Mouse (Mus musculus): ENCODE measurements around the gene Ctsw.
"Not testable (repeated sequence)": the region's sequence is repeated elsewhere in the genome, so short reads cannot be mapped to it uniquely, and the experiment has no call there.

The Ctsw gene

GRCm38 (mm10) chr19:5468374-5468773 lies at the start of gene Ctsw:
TSS of gene Ctsw (minus strand) at chr19:5468507.
- DNase-seq (ENCODE audit: extremely low read depth, insufficient read length, low spot score) = no peak

DNA sequence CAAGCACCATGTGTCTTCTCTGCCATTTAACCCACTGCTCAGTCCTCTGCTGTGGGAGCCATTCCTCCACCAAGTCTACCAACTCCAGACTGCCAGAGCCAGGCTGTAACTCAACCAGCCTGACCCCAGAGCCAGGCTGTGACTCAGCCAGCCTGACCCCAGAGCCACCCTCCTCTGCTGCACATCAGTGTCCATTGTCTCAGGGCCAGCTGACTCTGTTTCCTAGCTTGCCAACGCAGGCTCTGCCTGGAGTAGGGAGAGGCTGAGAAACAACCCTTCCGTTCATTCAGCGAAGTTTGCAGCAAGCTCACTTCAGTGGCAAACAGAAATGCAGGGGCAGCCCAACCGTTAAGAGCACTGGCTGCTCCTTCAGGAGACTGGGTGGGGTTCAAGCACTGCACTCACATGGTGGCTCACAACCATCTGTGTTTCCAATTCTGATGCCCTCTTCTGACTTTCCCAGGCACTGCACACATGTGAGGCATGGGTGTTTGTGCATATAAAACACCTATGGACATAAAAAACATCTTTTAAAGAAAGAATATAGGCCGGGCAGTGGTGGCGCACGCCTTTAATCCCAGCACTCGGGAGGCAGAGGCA lies 48.7 kb upstream of the Ctsw start:
- peak; percentile 47 for DNase-seq (ENCODE audit: extremely low read depth, insufficient read length, low spot score)

- DNase-seq (ENCODE audit: extremely low read depth, insufficient read length, low spot score) = no peak
Observed at GRCm38 (mm10) chr19:5515840-5516777, 47.8 kb upstream of the Ctsw start.

GRCm38 (mm10) chr19:5513005-5513349 lies 44.7 kb upstream of the Ctsw start:
- DNase-seq (ENCODE audit: extremely low read depth, insufficient read length, low spot score) = no peak

DNA sequence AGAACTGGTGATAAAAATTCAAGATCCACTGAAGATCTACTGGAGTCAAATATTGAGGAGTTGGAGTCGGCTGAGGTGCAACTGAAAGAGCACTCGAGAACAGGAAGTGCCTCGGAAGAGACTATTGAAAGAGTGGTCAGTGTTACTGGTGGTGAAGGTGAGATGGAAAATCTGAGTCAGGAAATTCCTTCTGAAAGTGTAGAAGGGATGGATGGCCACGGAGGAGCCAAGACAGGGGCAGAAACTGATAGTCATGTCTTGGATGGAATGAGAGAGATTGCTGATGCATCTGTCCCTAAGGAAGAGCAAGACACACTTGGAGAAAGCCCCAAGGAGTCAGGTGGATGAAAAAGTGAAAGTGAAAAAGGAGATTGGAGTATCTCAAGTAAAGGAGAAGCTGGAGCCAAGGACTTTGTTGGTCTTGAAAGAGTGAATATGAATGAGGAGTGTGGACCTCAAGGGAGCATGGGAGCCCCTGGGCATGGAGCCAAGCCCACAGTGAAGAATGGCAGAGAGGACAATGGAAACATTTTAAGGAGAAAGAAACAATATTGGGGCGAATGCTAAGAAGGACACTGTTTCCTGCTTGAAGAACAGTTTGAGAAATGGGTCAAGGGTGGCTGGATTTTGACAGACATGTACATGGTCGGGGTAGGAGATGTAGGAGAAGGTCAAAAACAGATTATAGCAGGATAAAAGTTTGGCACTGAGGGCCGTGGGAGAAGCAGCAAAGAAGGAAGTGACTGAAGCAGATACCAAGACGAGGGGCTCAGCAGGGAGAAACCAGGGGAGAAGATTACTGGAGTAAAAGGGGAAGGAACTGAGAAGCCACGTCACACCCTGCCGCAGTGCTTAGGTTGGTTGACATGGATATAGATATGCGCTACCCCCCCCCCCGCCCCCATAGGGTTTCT lies 44.0 kb upstream of the Ctsw start:
- DNase-seq (ENCODE audit: extremely low read depth, insufficient read length, low spot score) = no peak

DNA sequence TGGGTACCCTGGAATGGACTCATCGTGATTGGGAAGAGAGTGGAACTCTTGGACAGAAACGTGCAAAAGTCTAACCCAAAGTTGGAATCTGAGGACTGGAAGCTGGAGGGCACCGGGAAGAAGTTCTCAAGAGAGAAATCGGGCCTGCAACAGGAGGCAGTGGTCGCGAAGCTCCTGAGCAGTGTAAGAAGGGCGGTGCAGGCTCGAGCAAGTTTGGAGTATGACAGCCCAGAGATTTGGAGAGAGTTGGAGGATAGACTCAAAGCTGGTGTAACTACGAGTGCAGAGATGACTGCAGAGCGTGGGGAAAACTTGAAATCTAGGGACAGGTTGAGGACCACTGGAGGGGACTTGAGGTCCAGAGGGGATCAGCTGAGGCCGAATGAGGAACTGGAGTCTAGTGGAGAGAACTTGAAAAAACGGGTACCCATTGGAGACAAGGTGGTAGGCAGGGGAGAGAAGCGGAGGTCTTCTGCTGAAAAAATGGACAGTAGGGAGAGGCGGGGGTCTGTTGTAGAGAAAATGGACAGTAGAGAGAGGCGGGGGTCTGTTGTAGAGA lies 42.8 kb upstream of the Ctsw start:
- no peak for DNase-seq (ENCODE audit: extremely low read depth, insufficient read length, low spot score)

- peak; percentile 90 for DNase-seq (ENCODE audit: extremely low read depth, insufficient read length, low spot score)
Observed at GRCm38 (mm10) chr19:5510031-5511026, 42.0 kb upstream of the Ctsw start, which contains the start of gene Snx32. TSS of gene Snx32 (minus strand) at chr19:5510538.

DNA sequence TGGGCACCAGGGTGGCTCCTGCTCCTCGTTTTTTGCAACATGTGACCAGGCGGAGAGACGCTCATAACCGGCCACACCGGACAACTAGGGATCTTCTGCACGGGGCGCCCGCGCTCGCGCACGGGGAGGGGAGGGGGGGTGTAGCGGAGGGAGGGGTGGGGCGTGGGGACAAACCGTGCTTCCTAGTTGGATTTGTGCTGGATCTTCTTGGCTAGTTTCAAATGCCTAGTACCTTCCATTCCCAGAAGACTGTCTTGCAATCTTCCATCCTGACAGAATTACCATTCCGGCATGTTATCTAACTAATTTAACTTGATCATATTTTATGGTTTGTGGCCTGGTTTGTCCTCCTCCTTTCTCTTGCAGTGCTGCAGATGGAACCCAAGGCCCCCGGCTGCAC lies 35.4 kb upstream of the Ctsw start, which contains the start of gene 1700020D05Rik:
Gene 1700020D05Rik (minus strand): TSS at position 101 of the 400 bp plus-strand sequence.
- no peak for DNase-seq (ENCODE audit: extremely low read depth, insufficient read length, low spot score)

- no peak for DNase-seq (ENCODE audit: extremely low read depth, insufficient read length, low spot score)
Observed at GRCm38 (mm10) chr19:5500330-5500875, 32.1 kb upstream of the Ctsw start.

GRCm38 (mm10) chr19:5496052-5496370 lies 27.7 kb upstream of the Ctsw start:
- peak; percentile 49 for DNase-seq (ENCODE audit: extremely low read depth, insufficient read length, low spot score)

DNA sequence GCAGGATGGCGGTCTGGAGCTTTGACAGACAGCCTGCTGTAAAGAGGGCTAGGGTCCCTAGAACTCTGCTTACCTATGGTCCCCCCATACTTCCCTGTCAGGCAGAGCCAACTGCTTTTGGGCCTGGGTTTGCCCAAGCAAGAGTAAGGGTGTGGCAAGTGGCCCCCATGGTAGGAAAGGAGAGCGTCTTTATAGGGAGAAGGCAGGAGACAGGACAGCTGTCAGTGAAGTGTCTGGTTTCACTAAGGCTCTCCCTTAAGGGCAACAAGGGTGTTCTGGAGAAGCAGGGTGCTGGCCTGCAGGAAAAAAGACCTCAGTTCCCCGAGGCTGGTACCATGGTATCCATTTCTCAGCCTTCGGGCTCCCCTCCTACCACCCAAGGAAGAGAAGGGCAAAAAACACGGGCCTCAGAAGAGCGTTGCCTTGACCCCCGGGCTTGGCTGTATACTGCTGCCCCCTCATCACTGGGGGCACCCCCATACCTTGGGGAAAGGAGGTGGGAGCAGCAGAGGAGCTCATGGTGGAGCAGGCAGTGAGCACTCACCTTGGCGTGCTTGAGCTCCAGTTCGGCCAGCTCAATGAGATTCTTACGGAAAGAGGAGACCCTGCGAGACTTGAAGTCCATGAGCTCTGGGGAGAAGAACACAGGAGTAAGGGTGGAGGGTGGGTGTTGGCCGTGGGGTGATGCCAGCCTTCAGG lies 27.2 kb upstream of the Ctsw start:
- DNase-seq (ENCODE audit: extremely low read depth, insufficient read length, low spot score) = no peak

DNA sequence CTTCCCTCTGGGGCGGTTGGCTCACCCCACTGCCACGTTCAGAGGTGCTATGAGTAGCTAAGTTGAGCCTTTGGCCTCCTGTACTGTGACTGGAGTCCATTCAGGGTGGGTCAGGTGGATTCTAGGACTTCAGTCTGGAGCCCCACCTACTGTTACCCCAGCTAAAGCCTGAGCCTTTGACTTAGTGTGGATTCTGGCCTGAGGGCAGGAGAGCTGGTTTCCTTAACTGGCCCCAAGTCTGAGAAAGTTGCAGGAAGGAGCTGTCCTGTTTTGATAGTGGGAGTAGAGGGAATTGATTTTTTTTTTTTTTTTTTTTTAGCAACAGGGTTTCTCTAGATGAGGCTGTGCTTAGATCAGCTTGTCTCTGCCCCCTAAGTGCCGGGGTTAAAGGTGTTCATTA lies 26.0 kb upstream of the Ctsw start:
- no peak for DNase-seq (ENCODE audit: extremely low read depth, insufficient read length, low spot score)

DNA sequence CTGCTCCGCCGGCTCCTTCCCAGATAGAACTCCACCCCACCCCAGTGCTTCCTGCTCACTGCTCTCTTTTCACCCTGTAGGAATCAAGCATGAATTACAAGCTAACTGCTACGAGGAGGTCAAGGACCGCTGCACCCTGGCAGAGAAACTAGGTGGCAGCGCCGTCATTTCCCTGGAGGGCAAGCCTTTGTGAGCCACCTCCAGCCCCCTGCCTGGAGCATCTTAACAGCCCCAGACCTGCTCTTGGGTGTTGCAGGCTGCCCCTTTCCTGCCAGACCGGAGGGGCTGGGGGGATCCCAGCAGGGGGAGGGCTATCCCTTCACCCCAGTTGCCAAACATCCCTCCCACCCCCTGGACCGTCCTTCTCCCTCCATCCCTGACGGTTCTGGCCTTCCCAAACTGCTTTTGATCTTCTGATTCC lies 25.0 kb upstream of the Ctsw start:
- not testable (repeated sequence) for DNase-seq (ENCODE audit: extremely low read depth, insufficient read length, low spot score)

DNA sequence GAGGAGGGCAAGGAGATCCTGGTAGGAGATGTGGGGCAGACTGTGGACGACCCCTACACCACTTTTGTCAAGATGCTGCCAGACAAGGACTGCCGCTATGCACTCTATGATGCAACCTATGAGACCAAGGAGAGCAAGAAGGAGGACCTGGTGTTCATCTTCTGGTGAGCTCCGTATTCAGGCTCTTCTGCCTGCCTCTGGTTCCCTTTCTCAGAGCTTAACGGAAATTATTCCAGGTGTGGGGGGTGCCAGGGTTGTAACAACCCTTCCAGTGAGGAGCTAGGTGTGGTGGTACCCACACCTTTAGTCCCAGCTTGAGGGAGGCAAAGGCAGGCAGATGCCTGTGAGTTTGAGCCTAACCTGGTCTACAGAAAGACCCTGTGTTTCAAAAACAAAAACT lies 24.3 kb upstream of the Ctsw start:
- no peak for DNase-seq (ENCODE audit: extremely low read depth, insufficient read length, low spot score)

- DNase-seq (ENCODE audit: extremely low read depth, insufficient read length, low spot score) = peak; percentile 82
Observed at GRCm38 (mm10) chr19:5490898-5491708, 22.8 kb upstream of the Ctsw start.

GRCm38 (mm10) chr19:5490313-5490897 lies 22.1 kb upstream of the Ctsw start, which contains the start of gene Cfl1:
TSS of gene Cfl1 (plus strand) at chr19:5490455.
- DNase-seq (ENCODE audit: extremely low read depth, insufficient read length, low spot score) = peak; percentile 96

DNA sequence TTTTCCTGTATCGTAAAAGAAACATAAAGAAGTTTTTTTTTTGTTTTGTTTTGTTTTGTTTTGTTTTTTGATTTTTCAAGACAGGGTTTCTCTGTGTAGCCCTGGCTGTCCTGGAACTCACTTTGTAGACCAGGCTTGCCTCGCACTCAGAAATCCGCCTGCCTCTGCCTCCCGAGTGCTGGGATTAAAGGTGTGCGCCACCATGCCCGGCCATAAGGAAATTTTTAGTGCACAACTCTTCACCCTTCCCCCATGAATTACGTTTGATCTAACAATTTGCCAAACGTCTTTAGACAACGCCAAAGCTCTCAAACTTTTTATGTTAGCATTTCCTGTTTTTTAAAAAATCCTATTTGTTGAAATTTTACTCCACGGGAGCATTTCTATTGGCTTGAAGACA lies 21.4 kb upstream of the Ctsw start:
- DNase-seq (ENCODE audit: extremely low read depth, insufficient read length, low spot score) = not testable (repeated sequence)
